Mouse (Mus musculus) olfactory bulb, adult 2 months (tissue): ENCODE data around the gene Polr3gl.

Source experiments
- CTCF ChIP-seq: fragments of 200-500 bp; IDR thresholded peaks from 2 replicates; pipeline ENCODE4 v1.5.1; 2012; ENCODE audit warnings: low read depth, mild to moderate bottlenecking, low read length, moderate library complexity; ENCODE audit not compliant: insufficient read depth
- POLR2A ChIP-seq: fragments of 200-500 bp; IDR thresholded peaks from 2 replicates; pipeline ENCODE4 v1.6.1; 2012; ENCODE audit warnings: mild to moderate bottlenecking, low read depth, low read length, moderate library complexity; ENCODE audit not compliant: insufficient read depth

GRCm38 (mm10) chr3:96551203-96551602, 42.8 kb downstream of the Polr3gl start:
- no peak for TF ChIP-seq CTCF
- no peak for TF ChIP-seq POLR2A
